Mouse (Mus musculus) urinary bladder, postnatal 36 days (tissue): ENCODE results near the gene 1700017D01Rik.
A peak's percentile ranks its signal among the peaks of the same experiment; 100 is the strongest.
"Not testable (repeated sequence)": the region's sequence is repeated elsewhere in the genome, so short reads cannot be mapped to it uniquely, and the experiment has no call there.

Experiments used
- DNase-seq, 2 experiments: peaks; one replicate each; pipeline ENCODE4 v3.0.0; 2022; ENCODE audit warnings: low spot score in 2 of 2, mixed read lengths in 1 of 2

The 1700017D01Rik gene

GRCm38 (mm10) chr19:11130776-11131175 lies at the start of gene 1700017D01Rik:
Gene 1700017D01Rik (minus strand): TSS chr19:11130876.
- DNase-seq = not testable (repeated sequence)

DNA sequence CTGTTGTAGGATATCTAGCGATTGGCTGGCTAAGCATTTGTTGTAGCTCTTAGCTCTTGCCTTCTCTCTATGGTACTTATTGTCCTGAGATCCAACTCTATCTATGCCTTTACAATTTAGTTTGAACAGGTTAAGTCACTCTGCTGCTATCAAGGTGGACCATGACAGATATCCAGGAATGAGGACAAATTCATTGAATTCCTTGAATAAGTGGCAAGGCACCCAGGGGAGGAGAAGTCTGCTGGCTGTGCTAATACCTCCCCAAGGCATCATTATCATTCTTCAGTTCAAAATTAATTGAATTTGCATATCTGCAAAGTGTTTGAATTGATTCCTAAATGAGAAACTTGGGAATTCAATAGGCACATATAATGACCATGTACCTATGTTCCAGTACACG lies 46.8 kb upstream of the 1700017D01Rik start:
- DNase-seq = no peak

GRCm38 (mm10) chr19:11165172-11165571 lies 34.5 kb upstream of the 1700017D01Rik start, which contains the start of gene 1700025F22Rik:
Gene 1700025F22Rik (minus strand): TSS chr19:11165320.
- DNase-seq = peak; percentile 4 to 6

- not testable (repeated sequence) for DNase-seq
Observed at GRCm38 (mm10) chr19:11157890-11158289, 27.2 kb upstream of the 1700017D01Rik start.

DNA sequence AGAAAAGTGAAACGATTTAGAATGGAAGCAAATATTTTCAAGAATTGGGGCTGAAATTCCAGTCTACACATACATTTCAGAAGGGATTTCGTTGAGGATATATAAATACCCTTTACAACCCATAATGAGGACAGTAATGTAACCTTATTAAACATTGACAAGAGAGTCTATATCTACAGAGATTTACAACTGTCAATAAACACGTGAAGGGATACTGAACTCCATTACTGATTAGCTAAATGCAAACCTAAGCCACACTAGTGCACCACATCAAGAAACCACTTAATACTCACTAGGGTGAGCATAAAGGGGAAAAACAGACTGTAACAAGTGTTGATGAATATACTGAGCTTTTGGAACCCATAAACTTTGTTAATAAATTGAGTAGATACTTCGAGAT lies 4.7 kb upstream of the 1700017D01Rik start:
- DNase-seq = no peak

GRCm38 (mm10) chr19:11134852-11135251 lies 4.2 kb upstream of the 1700017D01Rik start:
- DNase-seq = no peak

DNA sequence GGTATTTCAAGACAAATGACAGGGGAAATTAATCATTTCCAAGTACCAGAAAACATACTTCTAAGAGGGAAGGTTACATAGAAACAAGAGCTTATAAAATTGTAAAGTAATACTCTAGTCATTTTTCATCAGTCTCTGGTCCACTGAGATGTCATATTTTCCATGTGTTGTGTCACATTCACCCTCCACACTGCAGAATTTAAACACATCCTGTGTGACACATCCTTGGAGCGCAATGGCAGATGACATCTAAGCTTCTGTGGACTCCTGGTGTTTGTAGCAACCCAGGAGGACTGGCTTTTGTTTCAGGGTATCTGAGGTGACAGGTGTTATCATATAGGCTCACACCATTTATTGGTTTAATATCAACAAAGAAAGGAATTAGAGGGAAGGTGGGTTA lies 974 bp downstream of the 1700017D01Rik start:
- DNase-seq = no peak

- peak in 1 of 2 experiments; percentile 10 for DNase-seq
Observed at GRCm38 (mm10) chr19:11121016-11121420, 9.7 kb downstream of the 1700017D01Rik start.

DNA sequence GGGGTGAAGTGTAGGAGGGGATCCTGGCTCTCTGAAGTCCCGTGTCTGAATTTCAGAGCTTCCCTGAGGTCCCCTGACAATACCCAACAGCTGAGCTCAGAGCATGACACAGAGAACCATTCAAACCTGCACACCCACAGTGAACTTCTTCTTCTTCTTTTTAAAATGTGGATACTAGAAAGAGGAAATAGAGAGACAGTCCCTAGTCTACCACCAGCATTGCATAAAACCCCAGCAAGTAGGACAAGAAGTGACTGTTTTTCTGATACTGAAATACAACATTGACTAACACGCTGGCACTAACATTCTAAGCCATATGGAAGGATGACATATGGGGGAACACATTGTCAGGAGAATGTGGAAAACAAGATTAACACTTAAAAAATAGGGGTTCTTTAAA lies 11.3 kb downstream of the 1700017D01Rik start:
- DNase-seq = no peak

GRCm38 (mm10) chr19:11107746-11108145 lies 22.9 kb downstream of the 1700017D01Rik start:
- DNase-seq = peak in 1 of 2 experiments; percentile 48

- no peak for DNase-seq
Observed at GRCm38 (mm10) chr19:11101880-11102279, 28.8 kb downstream of the 1700017D01Rik start.

DNA sequence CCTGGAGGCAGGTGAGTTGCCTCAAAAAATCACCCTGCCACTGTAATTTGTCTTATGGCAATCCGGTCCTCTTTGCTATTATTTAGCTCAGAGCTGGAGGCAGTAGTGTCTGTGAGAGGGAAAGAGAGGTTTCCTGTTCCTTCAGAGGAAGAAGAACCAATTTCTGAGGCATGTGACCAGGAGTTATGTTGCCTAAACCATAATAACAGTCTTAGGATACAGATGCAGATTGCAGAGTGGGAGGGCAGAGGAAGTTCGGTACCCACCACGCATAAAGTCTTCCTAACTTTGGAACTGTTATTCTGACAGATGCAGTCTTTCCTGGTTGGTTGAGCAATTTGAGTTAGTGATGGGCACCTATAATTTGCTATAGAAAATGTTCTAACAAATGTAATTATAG lies 32.3 kb downstream of the 1700017D01Rik start:
- DNase-seq = no peak

GRCm38 (mm10) chr19:11092131-11092530 lies 38.5 kb downstream of the 1700017D01Rik start:
- DNase-seq = not testable (repeated sequence)

DNA sequence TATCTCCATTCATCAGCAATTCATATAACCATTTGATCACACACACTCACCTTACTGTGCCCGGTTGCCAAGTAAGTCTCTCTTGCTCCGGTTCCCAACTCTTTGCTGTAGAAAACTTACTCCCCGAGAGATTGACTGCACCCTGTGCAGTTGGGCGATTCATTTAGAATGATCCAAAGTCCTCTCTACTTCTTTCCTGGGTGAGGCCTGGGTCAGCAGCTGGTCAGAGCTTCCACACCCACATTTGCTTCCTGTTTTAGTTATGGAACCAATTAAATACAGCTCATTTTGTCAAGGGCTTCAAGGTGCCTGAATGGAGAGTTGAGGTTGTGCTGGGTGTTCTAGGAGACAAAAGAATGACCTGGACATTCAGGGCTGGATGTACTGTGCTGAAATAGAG lies 49.7 kb downstream of the 1700017D01Rik start, which contains the start of gene Ms4a8a:
Gene Ms4a8a (minus strand): TSS at position 169 of the 400 bp plus-strand sequence.
- no peak for DNase-seq

DNA sequence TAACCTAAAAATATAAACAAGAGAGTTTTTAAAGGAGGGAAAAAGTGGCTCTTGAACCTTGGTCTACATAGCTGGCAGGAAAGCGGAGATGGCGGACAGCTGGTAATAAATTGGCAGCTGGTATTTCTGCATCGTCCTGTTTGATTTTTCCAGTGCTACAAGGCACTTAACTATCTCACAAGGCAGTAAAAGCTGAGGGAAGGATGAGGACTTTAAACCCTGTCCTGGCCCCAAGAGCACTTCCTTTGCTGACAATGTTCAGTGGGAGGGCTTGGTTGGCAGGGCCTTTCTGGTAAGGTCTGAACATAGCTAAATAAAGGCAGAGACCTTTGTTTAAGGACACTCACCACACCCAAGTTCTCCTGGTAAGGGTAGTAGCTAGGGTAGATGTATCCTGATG lies 60.3 kb downstream of the 1700017D01Rik start:
- DNase-seq = no peak

DNA sequence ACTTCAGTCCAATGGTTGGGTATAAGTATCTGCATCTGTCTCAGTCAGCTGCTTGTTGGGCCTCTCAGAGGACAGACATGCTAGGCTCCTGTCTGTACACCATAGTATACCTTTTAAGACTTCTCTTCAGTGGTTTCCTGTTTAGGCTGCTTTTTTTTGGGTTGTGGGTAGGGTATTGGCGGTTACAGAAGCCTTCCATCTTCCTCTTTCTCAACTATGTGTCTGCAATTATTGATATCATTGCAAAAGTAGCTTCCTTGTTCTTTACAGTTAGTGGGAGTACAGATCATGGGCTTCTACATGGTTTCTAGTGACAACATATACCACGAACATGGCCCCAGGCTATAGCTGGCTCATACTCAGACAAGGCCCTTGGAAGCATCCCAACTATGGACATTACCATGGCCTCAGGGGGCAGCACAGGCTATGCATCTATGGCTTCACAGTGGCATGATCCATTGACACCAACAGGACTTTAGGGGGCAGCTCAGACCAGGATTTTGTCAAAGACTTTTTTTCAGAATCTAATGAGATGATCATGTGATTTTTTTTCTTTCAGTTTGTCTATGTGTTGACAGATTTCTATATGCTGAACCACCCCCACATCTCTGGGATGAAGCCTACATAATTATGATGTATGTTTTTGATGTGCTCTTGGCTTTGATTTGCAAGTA lies 65.3 kb downstream of the 1700017D01Rik start:
- no peak for DNase-seq

DNA sequence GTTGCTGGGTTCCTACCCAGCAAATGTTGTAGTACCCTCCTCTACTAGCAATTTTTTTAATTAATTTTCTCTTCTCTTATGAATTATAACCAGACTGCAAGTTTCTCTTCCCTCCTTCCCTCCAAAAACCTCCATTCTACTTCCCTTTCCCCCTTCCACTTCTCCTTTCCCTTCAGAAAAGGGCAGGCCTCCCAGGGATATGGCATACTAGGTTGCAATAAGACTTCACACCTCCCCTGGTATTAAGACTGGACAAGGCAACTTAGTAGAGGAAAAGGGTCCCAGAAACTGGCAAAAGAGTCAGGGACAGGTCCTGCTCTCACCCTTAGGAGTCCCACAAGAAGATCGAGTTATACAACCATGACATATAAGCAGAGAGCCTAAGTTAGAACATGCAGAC lies 69.8 kb downstream of the 1700017D01Rik start:
- no peak for DNase-seq

DNA sequence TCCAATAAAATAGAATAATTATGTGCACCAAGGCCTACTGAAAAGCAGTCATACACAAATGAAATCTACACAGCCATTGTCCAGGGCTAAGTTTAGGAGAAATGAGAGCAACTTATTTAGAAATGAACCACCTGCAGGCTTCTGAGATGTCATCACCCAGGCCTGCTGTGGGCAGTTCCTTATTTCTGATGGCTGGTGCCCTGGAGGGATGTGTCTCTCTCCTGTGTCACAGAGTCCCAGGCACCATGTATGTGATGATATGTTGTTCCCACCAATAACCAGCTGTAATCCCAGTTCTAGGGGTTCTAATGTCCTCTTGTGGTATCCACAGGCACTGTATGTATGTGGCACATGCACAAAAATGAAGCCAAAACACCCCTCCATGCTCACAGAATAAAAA lies 70.7 kb downstream of the 1700017D01Rik start:
- no peak for DNase-seq

GRCm38 (mm10) chr19:11055700-11056099 lies 75.0 kb downstream of the 1700017D01Rik start:
- peak in 1 of 2 experiments; percentile 37 for DNase-seq

DNA sequence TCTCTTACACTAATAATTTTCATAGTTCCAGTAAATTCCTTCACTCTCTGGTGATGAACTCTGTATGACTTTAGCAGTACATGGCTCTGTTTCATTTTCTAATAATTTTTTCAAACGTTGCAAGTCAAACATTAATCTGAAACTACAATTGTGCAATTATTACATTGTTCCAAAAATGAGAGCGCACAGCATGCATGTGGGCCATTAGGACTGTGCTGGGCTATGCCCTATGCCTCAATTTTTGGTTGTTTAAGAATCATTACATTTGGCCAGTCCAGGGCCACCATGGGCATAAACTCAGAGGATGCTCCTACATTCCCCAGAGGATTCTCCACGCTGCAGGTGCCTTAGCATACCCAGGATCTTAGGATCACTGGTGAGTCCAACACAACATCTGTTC lies 77.4 kb downstream of the 1700017D01Rik start:
- DNase-seq = no peak

GRCm38 (mm10) chr19:11052877-11053276 lies 77.8 kb downstream of the 1700017D01Rik start:
- no peak for DNase-seq

- no peak for DNase-seq
Observed at GRCm38 (mm10) chr19:11050286-11050685, 80.4 kb downstream of the 1700017D01Rik start.

- DNase-seq = no peak
Observed at GRCm38 (mm10) chr19:11049426-11049825, 81.2 kb downstream of the 1700017D01Rik start.

- DNase-seq = no peak
Observed at GRCm38 (mm10) chr19:11048503-11048902, 82.2 kb downstream of the 1700017D01Rik start.
